Mouse (Mus musculus): ENCODE results near the gene Tnfrsf1b.

- TF ChIP-seq CTCF (conservative IDR thresholded peaks at IDR 0.05; ENCODE audit: insufficient read depth, insufficient read length, low read depth, low read length) (no peak), POLR2A (IDR thresholded peaks at IDR 0.05; ENCODE audit: low read depth, low read length) (no peak)
These were observed 5.9 kb downstream of the Tnfrsf1b start for GRCm38 (mm10) chr4:145240723-145241231.

All from kidney, adult 2 months (tissue).